Mouse (Mus musculus): Measurements from ENCODE around the gene Gm6614.
"Not testable (repeated sequence)": the region's sequence is repeated elsewhere in the genome, so short reads cannot be mapped to it uniquely, and the experiment has no call there.

Gm6614 gene

DNA sequence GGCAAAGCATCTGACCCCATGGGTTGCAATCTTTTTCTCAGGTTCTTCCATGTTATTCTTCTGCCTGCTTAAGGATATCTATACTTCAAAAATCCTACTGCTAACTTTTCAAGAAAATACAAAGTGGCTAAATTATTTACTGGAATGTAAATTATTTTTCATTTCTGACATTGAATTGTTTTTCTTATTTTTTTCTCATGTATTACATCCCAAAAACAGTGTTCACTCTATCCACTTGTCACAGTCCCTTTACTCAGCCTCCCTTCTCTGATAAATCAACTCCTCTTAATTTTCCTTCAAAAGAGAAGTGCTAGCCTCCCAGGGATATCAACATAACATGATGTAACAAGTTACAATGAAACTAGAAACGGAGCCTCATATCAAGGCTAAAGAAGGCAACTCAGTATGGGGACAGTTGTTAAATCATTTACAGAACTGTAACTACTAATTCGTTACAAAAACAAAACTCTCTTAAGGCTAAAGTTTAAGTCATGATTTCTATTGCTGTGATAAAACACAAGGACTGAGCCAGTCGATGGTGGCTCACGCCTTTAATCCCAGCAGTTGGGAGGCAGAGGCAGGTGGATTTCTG lies at the start of gene Gm6614:
Gm6614 (minus strand) TSS at position 51 of the 592 bp plus-strand sequence.
- no peak for DNase-seq (ENCODE audit: low spot score)

DNA sequence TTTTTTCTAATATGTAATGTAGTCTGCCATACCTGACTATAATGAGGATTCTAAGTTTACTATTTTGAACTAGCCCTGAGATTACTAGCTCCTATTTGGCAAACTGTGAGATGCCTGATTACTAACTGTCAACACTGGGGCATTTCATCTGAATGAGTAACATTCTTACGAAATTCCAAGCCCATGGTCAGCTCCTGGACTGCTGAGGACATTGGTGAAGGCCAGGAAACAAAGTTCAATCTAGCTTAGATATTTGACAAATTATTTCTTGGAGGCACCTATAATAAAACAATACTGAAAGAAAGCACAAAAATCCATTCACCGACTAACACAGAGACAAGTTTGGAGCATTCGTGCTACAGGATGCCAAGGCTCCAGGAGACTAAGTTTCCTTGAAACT lies 47.1 kb upstream of the Gm6614 start:
- DNase-seq (ENCODE audit: low spot score): not testable (repeated sequence)

DNA sequence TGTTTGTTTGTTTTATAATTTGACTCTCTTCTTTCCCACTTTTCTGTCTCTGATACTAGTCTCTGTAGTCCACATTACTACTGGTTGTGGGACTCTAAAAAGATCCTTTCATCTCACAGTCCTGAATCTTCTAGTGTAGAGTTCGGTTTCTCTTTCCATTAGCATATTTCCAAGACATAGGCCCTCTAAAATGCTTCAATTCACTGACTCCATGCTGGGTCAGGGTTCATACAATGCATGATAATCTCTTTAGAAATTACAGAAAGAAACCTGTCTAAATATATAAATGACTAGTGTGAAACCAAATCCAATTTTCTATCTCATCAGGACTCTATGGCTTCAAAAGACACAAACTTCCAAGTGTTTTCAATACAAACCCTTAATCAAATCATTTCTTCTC lies 36.5 kb upstream of the Gm6614 start:
- no peak for DNase-seq (ENCODE audit: low spot score)

DNA sequence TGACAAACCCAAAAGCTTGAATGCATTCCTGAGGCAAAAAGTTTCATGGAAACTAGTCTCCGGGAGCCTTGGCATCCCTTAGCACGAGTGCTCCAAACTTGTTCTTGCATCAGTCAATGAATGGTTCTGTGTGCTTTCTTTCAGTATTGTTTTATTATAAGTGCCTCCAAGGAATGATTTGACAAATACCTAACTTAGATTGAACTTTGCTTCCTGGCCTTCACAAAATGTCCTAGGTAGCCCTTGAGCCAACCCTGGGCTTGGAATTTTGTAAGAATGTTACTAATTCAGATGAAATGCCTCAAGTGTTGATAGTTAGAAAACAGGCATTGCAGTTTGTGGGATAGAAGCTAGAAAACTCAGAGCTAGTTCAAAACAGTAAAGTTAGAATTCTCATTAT lies 34.5 kb upstream of the Gm6614 start:
- no peak for DNase-seq (ENCODE audit: low spot score)

DNA sequence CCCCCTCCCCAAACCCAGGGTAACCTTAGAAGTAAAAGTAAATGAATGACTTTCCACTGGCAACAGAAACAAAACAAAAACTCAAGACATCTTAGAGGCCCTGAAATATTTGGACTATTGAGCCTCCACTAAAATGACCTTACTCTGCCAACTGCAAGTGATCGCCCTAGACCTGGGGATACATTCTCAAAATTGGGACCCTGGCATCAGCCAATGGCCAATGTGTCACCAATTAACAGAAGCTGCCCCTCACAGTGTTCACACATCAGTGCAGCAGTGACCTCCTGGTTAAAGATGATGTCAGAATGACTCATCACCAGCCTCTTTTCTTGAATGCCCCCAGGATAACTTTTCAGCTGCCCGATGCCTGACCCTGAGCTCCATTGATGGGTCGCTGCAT lies 30.7 kb upstream of the Gm6614 start:
- DNase-seq (ENCODE audit: low spot score): no peak

DNA sequence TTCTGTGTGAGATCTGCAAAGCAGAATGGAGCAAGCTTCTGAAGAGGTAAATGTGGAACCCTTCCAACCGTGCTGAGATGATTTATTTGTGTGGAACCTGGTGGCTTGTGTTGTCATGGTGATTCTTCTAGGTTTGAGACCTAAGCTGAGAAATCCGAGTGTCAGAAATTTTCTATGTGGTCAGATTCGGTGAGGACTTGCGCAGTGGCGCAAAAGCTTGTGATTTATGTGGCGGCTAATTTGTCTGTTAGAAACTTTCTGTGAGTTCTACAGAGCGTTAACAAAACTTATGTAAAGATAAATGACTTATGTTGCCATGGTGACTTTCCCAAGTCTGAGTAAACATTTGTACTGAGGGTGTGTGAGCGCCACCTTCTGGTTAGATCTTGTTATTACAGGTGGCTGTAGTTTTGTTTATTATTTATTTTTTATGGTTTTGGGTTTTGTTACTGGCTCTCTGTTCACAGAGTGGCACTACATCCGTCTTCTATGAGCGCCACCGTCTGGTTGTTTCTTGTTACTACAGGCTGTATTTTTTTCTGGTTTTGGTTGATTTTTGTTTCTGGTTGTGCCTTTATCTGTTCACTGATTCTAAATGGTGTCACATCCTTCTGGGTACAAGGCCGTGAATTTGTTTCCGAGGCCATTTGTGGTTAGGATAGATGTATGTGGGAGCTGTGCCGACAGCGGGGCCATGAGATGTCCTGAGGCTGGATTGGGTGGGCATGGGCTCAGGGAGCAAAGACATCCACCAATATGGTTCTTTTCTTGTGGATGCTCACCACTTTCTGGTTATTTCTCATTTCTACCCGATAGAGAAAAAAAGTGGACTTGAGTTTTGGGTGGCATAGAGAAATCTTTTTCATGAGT lies 29.3 kb upstream of the Gm6614 start:
- peak; percentile 3 for DNase-seq (ENCODE audit: low spot score)

DNA sequence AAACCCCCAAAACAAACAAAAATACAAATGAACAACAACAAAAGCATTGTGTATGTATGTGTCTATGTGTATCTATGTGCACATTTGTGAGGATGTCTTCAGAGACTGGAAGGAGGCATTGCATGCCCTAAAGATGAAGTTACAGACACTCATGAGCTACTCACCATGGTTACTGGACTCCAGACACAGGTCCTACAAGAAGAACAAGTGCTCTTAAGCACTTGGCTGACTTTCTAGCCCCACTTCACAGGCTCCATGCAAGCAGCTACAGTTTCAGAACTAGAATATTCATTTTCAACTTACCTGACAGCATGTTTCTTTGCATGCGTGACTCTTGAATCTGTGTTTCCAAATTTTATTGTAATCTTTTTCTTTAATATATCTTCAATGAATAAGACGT lies 24.6 kb upstream of the Gm6614 start:
- DNase-seq (ENCODE audit: low spot score): no peak

DNA sequence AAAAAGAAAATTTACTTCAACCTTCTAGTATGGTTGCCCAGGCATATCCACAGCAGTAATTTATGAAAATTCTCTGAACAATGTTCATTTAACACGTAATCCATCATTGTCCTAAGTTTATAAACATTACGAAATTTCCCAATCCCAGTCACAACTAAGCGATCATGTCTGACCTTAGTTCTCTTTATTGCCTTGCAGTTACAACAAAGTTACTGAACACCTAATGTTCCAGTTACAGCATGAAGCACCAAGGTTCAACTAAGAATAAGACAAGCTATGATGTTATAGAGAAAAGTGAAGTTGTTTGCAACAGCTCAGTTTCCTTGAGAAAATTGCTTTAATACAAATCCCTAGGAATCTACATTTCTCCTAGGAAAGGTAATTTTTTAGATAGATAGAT lies 10.5 kb upstream of the Gm6614 start:
- DNase-seq (ENCODE audit: low spot score): no peak

DNA sequence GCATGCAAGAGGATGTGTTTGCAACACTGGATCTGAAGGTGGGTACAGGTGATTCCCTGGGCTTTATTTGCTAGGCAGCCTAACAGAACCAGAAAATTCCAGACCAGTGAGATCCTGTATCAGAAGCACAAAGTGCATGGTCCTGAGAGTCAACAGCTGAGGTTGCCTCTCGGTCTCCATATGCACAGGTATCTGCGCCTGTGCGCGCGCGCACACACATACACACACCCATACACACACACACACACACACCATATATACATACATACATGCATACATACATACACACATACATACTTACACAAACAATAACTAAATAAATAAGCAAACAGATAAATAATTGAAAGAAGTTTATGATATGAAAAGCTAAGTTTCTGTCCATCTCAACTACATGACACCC lies 24.4 kb downstream of the Gm6614 start:
- DNase-seq (ENCODE audit: low spot score): no peak

DNA sequence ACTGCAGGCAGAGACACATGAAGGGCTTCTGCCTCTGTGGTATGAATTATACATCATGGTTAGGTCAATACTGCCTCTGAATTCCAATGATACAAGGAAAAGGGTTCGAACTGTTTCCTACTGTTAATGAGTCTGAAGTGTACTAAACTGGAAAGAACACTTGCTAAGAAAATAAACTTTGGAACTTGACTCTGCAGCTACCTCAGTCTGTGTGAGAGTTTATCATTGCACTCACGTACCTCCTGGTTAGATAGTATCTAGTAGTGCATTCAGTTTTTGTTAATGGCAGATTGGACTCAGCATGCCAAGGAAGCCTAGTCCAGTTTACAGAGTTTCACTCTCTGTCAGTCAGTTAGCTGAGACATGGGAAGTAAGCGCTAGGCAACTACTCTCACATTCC lies 26.6 kb downstream of the Gm6614 start:
- no peak for DNase-seq (ENCODE audit: low spot score)

DNA sequence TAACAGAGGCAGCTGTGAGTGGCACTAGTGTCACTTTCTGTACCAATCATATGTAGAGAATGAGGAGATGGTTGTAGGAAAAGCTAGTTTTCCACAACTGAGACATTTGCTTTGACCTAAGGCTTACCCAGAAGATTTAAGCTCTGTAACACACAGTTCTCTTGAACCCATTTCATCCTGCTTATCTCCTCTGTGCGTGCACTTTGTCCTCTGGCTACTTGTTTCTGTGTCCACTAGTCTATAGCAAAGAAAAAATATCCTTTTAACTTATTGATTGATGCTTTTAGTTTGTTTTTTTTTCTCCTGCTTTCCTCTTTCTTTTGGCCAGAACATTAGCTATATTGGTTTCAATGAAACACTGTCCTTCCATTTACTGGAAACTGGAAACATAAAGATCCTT lies 48.8 kb downstream of the Gm6614 start:
- no peak for DNase-seq (ENCODE audit: low spot score)

DNA sequence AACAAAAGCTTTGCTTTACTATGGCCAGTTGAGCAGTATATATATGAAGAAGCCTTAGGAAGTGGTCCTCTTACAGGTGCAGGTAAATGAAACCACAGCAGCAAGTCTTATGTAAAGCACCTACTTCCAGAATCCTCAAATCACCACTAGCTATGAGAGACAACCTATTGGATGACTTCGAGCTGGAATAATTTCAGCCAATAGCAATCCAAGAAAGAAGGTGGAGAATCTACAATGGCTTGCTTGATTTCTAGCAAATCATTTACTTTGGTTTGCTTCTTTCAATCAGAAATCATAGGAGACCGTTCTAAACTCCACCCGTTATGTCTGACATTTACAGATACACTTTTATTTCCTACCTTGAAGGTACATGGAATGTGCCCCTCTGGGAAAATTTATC lies 49.4 kb downstream of the Gm6614 start:
- DNase-seq (ENCODE audit: low spot score): no peak

DNA sequence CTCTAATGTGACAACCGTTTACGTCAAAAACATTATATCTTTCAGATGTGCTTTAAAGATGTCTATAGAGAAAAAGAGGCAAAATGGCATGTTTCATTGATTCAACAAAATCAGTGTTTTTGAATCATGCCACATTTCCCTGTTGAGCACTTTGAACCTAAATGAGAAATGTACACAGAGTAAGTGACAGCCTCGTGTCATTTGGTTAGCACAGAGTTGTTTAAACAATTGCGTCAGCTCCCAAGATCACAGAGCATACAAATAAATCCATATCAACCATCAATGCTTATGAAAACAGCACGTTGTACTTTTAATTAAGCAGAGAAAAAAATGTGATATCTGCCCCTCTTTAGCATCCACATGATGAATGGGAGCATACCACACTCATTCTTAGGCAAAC lies 50.7 kb downstream of the Gm6614 start:
- DNase-seq (ENCODE audit: low spot score): no peak

DNA sequence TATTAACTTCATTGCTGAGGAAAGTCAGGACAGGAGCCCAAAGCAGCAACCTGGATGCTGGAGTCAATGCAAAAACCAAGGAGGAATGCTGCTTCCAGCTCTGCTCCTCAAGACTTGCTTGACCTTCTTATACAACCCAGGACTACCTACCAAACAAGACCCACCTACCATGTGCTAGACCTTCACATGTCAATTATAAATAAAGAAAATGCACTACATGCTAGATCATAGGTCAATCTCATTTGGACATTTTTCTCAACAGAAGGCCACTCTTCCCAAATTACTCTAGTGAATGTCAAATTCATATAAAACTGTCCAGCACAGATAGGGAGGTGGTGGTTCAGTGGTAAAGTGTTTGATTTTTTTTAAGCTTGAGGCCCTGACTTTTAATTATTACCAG lies 64.4 kb downstream of the Gm6614 start, which contains the start of gene Slco1a1:
Slco1a1 (minus strand) TSS at position 101 of the 400 bp plus-strand sequence.
- DNase-seq (ENCODE audit: low spot score): no peak

DNA sequence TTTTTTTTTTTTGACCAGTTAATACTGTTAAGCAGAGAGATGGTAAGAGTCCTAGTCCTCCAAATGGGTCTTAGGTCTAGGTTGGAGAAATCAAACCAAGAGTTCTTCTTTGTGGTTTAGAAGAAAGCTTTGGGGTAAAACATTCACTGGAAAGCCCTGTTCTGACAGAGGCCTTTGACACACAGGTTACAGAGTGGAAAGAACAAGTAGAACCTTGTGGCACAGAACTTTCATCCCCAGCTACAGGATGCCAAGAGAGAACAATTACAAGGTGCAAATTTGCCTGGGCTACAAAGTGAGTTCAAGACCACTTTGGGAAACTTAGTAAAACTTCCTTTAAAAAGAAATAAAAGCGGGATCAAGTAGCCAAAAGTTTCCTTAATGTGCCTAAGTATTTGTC lies 70.8 kb downstream of the Gm6614 start:
- no peak for DNase-seq (ENCODE audit: low spot score)
